Mouse (Mus musculus) gastrocnemius, postnatal 14 days (tissue): ENCODE results near the gene Gm21708. TPM values are rescaled to one million over a fixed set of nuclear protein-coding genes. Genes with fewer than 3 reads are reported as not detected.
"Not testable (repeated sequence)": the region's sequence is repeated elsewhere in the genome, so short reads cannot be mapped to it uniquely, and the experiment has no call there.

Experiments used
- DNase-seq: peaks from one replicate; pipeline ENCODE4 v3.0.0; 2021; ENCODE audit warnings: mixed read lengths
- intact Hi-C: fragments of 180-260 bp; cut with DNase I; formaldehyde crosslinking; loops from one replicate; pipeline ENCODE4 v1.15.1; 2025; ENCODE audit warnings: low total_unique reads
- long read RNA-seq, 2 experiments: library from polyadenylated mRNA; stranded (forward); transcript quantifications; one replicate each; pipeline ENCODE4 v2.0.0; 2021
- total RNA-seq, 2 experiments: library from RNA; stranded (reverse); gene quantifications; 2 replicates each; pipeline ENCODE4 v1.2.3; 2021

The Gm21708 gene
- not detected for total RNA-seq
- long read RNA-seq, experiment 1, result 0 reads
- long read RNA-seq, experiment 2, result 0 reads

DNA sequence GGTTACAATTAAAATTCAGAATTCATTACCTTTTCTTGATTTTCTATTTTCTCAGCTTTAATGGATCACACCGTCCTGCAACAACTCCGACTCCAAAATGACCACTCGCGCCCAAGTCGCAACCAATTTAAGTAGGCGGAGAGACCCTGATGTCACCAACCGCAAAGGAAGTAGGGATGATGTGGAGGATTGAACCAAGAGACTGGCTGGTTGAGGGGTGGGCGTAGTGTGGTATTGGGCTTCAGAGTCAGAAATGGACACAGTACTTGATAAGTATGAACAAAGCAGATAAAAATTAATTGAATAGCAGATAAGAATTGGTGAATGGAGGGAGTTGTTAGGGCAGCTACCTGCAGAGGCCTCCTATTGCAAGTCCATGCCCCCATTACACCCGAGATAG lies at the start of gene Gm21708, which contains the start of gene Gm21704:
TSS of gene Gm21708 (minus strand) at position 101 of the 400 bp plus-strand sequence.
TSS of gene Gm21704 (minus strand) at position 101 of the 400 bp plus-strand sequence.
- DNase-seq, intact Hi-C loops: not testable (repeated sequence)

Other genes with a start within 250 kb of the Gm21708 start
- gene Gm21677, start 103.7 kb downstream of the Gm21708 start, total RNA-seq, result not detected
- not detected for gene Gm21693, start 64.8 kb downstream of the Gm21708 start, total RNA-seq
- not detected for gene Gm21704, start within 50 bp of the Gm21708 start, total RNA-seq